Mouse (Mus musculus): ENCODE measurements at regions not wholly inside any gene's neighbourhood (a gene's known extent, or its start where the extent isn't known, plus 50 kb on each side); places are given as distances from the start of the nearest gene placed in this dataset.

GRCm38 (mm10) chr5:28013619-28014273, 57.4 kb upstream of the Insig1 start:
- Histone ChIP-seq H3K4me3 (ENCODE audit: low read length) (no peak overlapping the region), H3K9ac (ENCODE audit: low read length) (no peak overlapping the region), H3K4me2 (ENCODE audit: low read depth, low read length) (no peak overlapping the region), H3K27ac (ENCODE audit: low read length) (no peak overlapping the region), H3K36me3 (ENCODE audit: control insufficient read depth, insufficient read depth, low read length) (no peaks in the 10 kb centered on the region), H3K27me3 (ENCODE audit: control insufficient read depth, insufficient read depth, low read depth, low read length) (no peaks in the 10 kb centered on the region), H3K9me3 (ENCODE audit: control insufficient read depth, low read length) (no peaks in the 10 kb centered on the region), H3K4me1 (replicated peaks; ENCODE audit: control insufficient read depth, insufficient read depth, low read length) (no peaks in the 10 kb centered on the region)
- 32% methylated on average over 6 of the region's 6 CpGs for WGBS
- no peak for ATAC-seq (ENCODE audit: low read depth)

GRCm38 (mm10) chr5:28019864-28020263, 51.3 kb upstream of the Insig1 start:
- no peaks in the 10 kb centered on the region for H3K27me3 ChIP-seq (ENCODE audit: control insufficient read depth, insufficient read depth, low read depth, low read length)
- WGBS = 31% methylated on average over 3 of the region's 3 CpGs
- no peak overlapping the region for H3K27ac ChIP-seq (ENCODE audit: low read length)
- H3K9ac ChIP-seq (ENCODE audit: low read length) = no peak overlapping the region
- H3K4me2 ChIP-seq (ENCODE audit: low read depth, low read length) = no peak overlapping the region
- no peaks in the 10 kb centered on the region for H3K9me3 ChIP-seq (ENCODE audit: control insufficient read depth, low read length)
- no peak for ATAC-seq (ENCODE audit: low read depth)
- H3K36me3 ChIP-seq (ENCODE audit: control insufficient read depth, insufficient read depth, low read length) = no peaks in the 10 kb centered on the region
- no peak overlapping the region for H3K4me3 ChIP-seq (ENCODE audit: low read length)
- 0 out of 2 replicates have a peak, but pooled peaks cover 2% of the 10 kb centered on the region for H3K4me1 ChIP-seq (replicated peaks; ENCODE audit: control insufficient read depth, insufficient read depth, low read length)

Measured in lung, embryonic 16.5 days (tissue).